Mouse (Mus musculus) G1E (cell line): ENCODE results near the gene Alg12.

Experiments used
- CTCF ChIP-seq: IDR thresholded peaks from 2 replicates; pipeline ENCODE4 v1.5.1; 2012; ENCODE audit warnings: low read depth, low read length, inconsistent platforms, mixed read lengths
- GATA2 ChIP-seq: IDR thresholded peaks from 2 replicates; pipeline ENCODE4 v1.6.1; 2012; ENCODE audit warnings: low read depth, low read length, inconsistent platforms, borderline replicate concordance

DNA sequence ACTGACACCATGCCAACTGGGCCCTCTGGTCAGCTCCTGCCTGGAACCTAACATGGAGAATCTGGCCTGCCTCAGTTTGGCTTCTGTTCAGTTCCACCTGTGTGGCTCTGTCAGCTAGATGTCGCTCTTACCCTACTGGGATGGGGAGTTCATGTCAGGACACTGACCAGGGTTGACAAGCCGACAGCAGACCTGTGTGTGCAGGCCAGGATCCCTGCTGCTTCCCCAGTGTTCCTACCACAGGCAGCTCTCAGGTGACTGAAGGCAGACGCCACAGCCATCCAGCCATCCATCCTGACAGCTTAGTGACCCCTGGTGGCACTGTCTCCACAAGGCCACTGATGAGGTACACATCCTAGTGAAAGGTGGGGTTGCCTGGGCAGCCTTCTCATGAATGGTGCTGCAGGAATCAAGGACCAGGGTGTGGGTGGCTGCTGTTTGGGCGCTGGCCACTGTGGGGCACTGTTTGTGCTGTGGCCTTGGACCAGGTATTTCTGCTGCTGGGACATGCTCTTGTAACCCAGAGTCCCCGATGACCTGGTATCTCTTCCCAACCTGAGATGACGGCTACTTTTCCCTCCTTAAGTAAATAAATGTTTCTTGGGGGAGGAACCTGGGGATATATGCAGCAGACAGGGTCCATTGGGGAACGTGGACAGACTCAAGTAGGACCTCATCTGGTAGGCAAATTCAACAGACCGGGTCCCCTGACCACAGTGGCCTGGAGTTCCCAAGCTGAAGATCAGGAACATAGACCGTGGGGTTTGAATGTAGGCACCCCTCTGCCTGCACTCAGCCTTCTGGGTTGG, 9.1 kb upstream of the Alg12 start:
- no peak; the same call in 1 of the 2 replicates for TF ChIP-seq CTCF
- TF ChIP-seq GATA2 = no peak
